Mouse (Mus musculus): ENCODE results near the gene A630095N17Rik.

GRCm38 (mm10) chr1:75191258-75191621 lies 40.7 kb downstream of the A630095N17Rik start:
- TF ChIP-seq GATA1 (IDR thresholded peaks at IDR 0.05; ENCODE audit: borderline replicate concordance, low read length), result no peak
- TF ChIP-seq FLI1 (IDR thresholded peaks at IDR 0.05; ENCODE audit: low read length), result no peak

Measured in megakaryocyte, embryonic 14.5 days (primary cell).